Mouse (Mus musculus) liver, embryonic 16.5 days (tissue): ENCODE results near the gene Rtbdn. TPM values are rescaled to one million over a fixed set of nuclear protein-coding genes. Genes with fewer than 3 reads are reported as not detected.

ENCODE experiments used
- ATAC-seq: fragments of 200-750 bp; cut with Nextera tagmentation; 2 replicates; pipeline ENCODE4 v1.8.0; 2017; ENCODE audit warnings: low read depth, mild to moderate bottlenecking, moderate number of reproducible peaks, moderate library complexity
- H3K27ac ChIP-seq: fragments of 300-500 bp; sonication (generic); 2 replicates; pipeline ENCODE4 v1.5.1; 2014; ENCODE audit warnings: mild to moderate bottlenecking, low read length
- H3K27me3 ChIP-seq: fragments of 300-500 bp; sonication (generic); 2 replicates; pipeline ENCODE4 v1.6.1; 2014; ENCODE audit warnings: low read depth, low read length, mixed read lengths; ENCODE audit not compliant: control insufficient read depth, insufficient read depth
- H3K36me3 ChIP-seq: fragments of 300-500 bp; sonication (generic); 2 replicates; pipeline ENCODE4 v1.6.1; 2014; ENCODE audit warnings: mild to moderate bottlenecking; ENCODE audit not compliant: control insufficient read depth, insufficient read depth
- H3K4me1 ChIP-seq: fragments of 300-500 bp; sonication (generic); 2 replicates; pipeline ENCODE4 v1.6.1; 2014; ENCODE audit warnings: low read depth, low read length, mixed read lengths; ENCODE audit not compliant: control insufficient read depth
- H3K4me2 ChIP-seq: fragments of 300-500 bp; sonication (generic); 2 replicates; pipeline ENCODE4 v1.6.1; 2014; ENCODE audit warnings: low read depth, low read length, mixed read lengths
- H3K4me3 ChIP-seq: fragments of 300-500 bp; sonication (generic); 2 replicates; pipeline ENCODE4 v1.5.1; 2014; ENCODE audit warnings: low read depth, mild to moderate bottlenecking, low read length
- H3K9ac ChIP-seq: fragments of 300-500 bp; sonication (generic); 2 replicates; pipeline ENCODE4 v1.6.1; 2014; ENCODE audit warnings: low read depth, low read length
- H3K9me3 ChIP-seq: fragments of 300-500 bp; sonication (generic); replicated peaks from 2 replicates; pipeline ENCODE4 v1.6.1; 2016; ENCODE audit warnings: low read length; ENCODE audit not compliant: control insufficient read depth
- WGBS: fragments of 180-500 bp; shearing (Covaris S2); extraction: QIAGEN DNeasy Blood & Tissue Kit; methylation state at CpG from one replicate; pipeline ENCODE4 v1.1.7; 2014; ENCODE audit not compliant: insufficient replicate concordance; 5-methylcytosine and 5-hydroxymethylcytosine counted together
- polyA plus RNA-seq: library from polyadenylated mRNA; unstranded; fragments of >200 nt; fragmentation: Nextera tagmentation; extraction: Ambion mirVana; gene quantifications from 2 replicates; pipeline ENCODE4 v1.2.1, GENCODE M21; 2015

Gene Rtbdn
- polyA plus RNA-seq, 1 experiment from 2014 or later, result 0.20 TPM

GRCm38 (mm10) chr8:84930582-84930981 is 16.2 kb upstream of the Rtbdn start:
- no peak overlapping the region for H3K4me2 ChIP-seq
- H3K27me3 ChIP-seq, result peaks cover 58% of the 10 kb centered on the region
- no peak overlapping the region for H3K4me3 ChIP-seq
- no peak overlapping the region for H3K27ac ChIP-seq
- 76% methylated on average over 13 of the region's 13 CpGs for WGBS
- no peaks in the 10 kb centered on the region for H3K36me3 ChIP-seq
- no peaks in the 10 kb centered on the region for H3K9me3 ChIP-seq
- no peak overlapping the region for H3K9ac ChIP-seq
- peaks cover 4% of the 10 kb centered on the region for H3K4me1 ChIP-seq
- ATAC-seq, result no peak

- no peak for ATAC-seq
Measured at GRCm38 (mm10) chr8:84933767-84934559, 12.8 kb upstream of the Rtbdn start.

GRCm38 (mm10) chr8:84934860-84935259 is 11.9 kb upstream of the Rtbdn start:
- Histone ChIP-seq H3K9me3 (no peaks in the 10 kb centered on the region), H3K9ac (no peak overlapping the region), H3K27ac (no peak overlapping the region), H3K4me2 (no peak overlapping the region), H3K27me3 (peaks cover 83% of the 10 kb centered on the region), H3K36me3 (no peaks in the 10 kb centered on the region), H3K4me3 (no peak overlapping the region), H3K4me1 (peaks cover 17% of the 10 kb centered on the region)
- WGBS, result 3% methylated on average over 15 of the region's 15 CpGs
- ATAC-seq, result no peak

More at GRCm38 (mm10) chr8:84933767-84934559, 12.8 kb upstream of the Rtbdn start:
- no peaks in the 10 kb centered on the region for H3K36me3 ChIP-seq
- H3K4me2 ChIP-seq, result no peak overlapping the region
- no peak overlapping the region for H3K9ac ChIP-seq
- H3K4me1 ChIP-seq, result peaks cover 17% of the 10 kb centered on the region
- no peaks in the 10 kb centered on the region for H3K9me3 ChIP-seq
- H3K27me3 ChIP-seq, result peaks cover 86% of the 10 kb centered on the region
- H3K4me3 ChIP-seq, result no peak overlapping the region
- WGBS, result 62% methylated on average over 16 of the region's 16 CpGs
- no peak overlapping the region for H3K27ac ChIP-seq

- Histone ChIP-seq H3K4me3 (no peak overlapping the region), H3K4me1 (peaks cover 17% of the 10 kb centered on the region), H3K4me2 (no peak overlapping the region), H3K36me3 (no peaks in the 10 kb centered on the region), H3K27ac (no peak overlapping the region), H3K9ac (no peak overlapping the region), H3K9me3 (no peaks in the 10 kb centered on the region), H3K27me3 (peaks cover 77% of the 10 kb centered on the region)
- 3% methylated on average over 14 of the region's 14 CpGs for WGBS
- no peak for ATAC-seq
Measured at GRCm38 (mm10) chr8:84935489-84935888, 11.3 kb upstream of the Rtbdn start.

GRCm38 (mm10) chr8:84936041-84936961 is 10.5 kb upstream of the Rtbdn start:
- H3K4me3 ChIP-seq, result peak overlapping the region; percentile 51
- peak overlapping the region; percentile 74 for H3K4me2 ChIP-seq
- no peaks in the 10 kb centered on the region for H3K9me3 ChIP-seq
- H3K36me3 ChIP-seq, result no peaks in the 10 kb centered on the region
- H3K27me3 ChIP-seq, result peaks cover 71% of the 10 kb centered on the region
- no peak for ATAC-seq
- no peak overlapping the region for H3K27ac ChIP-seq
- H3K9ac ChIP-seq, result no peak overlapping the region
- H3K4me1 ChIP-seq, result peaks cover 17% of the 10 kb centered on the region
- WGBS, result 20% methylated on average over 23 of the region's 23 CpGs

GRCm38 (mm10) chr8:84936962-84937546 is 9.7 kb upstream of the Rtbdn start, which contains the start of gene Mast1:
Gene Mast1 (minus strand): TSS chr8:84937359.
- Histone ChIP-seq H3K27ac (no peak within 1 kb of the TSS), H3K9me3 (no peaks in the 10 kb centered on the region), H3K36me3 (no peaks in the 10 kb centered on the region), H3K9ac (no peak within 1 kb of the TSS), H3K4me1 (peaks cover 17% of the 10 kb centered on the region), H3K27me3 (peaks cover 69% of the 10 kb centered on the region), H3K4me2 (peak within 1 kb of the TSS; percentile 74), H3K4me3 (peak within 1 kb of the TSS; percentile 51)
- whole genome bisulfite sequencing, result under 1% methylated on average over 49 of the region's 50 CpGs
- peak; percentile 54; the same call in 1 of the 2 replicates for ATAC-seq

GRCm38 (mm10) chr8:84937620-84938485 is 8.9 kb upstream of the Rtbdn start:
- 48% methylated on average over 13 of the region's 13 CpGs for WGBS
- H3K9ac ChIP-seq, result no peak overlapping the region
- no peak for ATAC-seq
- no peak overlapping the region for H3K4me3 ChIP-seq
- H3K27me3 ChIP-seq, result peaks cover 64% of the 10 kb centered on the region
- no peak overlapping the region for H3K4me2 ChIP-seq
- no peak overlapping the region for H3K27ac ChIP-seq
- no peaks in the 10 kb centered on the region for H3K9me3 ChIP-seq
- no peaks in the 10 kb centered on the region for H3K36me3 ChIP-seq
- peaks cover 17% of the 10 kb centered on the region for H3K4me1 ChIP-seq

- Histone ChIP-seq H3K36me3 (no peaks in the 10 kb centered on the region), H3K9ac (no peak overlapping the region), H3K4me2 (no peak overlapping the region), H3K4me3 (no peak overlapping the region), H3K27me3 (peaks cover 69% of the 10 kb centered on the region), H3K9me3 (no peaks in the 10 kb centered on the region), H3K27ac (no peak overlapping the region), H3K4me1 (peaks cover 13% of the 10 kb centered on the region)
- no peak for ATAC-seq
- 17% methylated on average over 4 of the region's 4 CpGs for WGBS
Measured at GRCm38 (mm10) chr8:84943699-84944098, 3.1 kb upstream of the Rtbdn start.
